Mouse (Mus musculus) ES-Bruce4 (cell line): ENCODE measurements around the gene Faxc. TPM values are rescaled to one million over a fixed set of nuclear protein-coding genes. Genes with fewer than 3 reads are reported as not detected.

Source experiments
- H3K27ac ChIP-seq: 2 replicates; pipeline ENCODE4 v1.5.1; 2012; ENCODE audit warnings: low read length, inconsistent platforms; ENCODE audit not compliant: insufficient read depth
- H3K27me3 ChIP-seq: 2 replicates; pipeline ENCODE4 v1.6.1; 2012; ENCODE audit warnings: mild to moderate bottlenecking, low read length, inconsistent platforms; ENCODE audit not compliant: control insufficient read depth, poor library complexity, insufficient read depth, severe bottlenecking
- H3K36me3 ChIP-seq: 2 replicates; pipeline ENCODE4 v1.6.1; 2012; ENCODE audit warnings: inconsistent platforms, mild to moderate bottlenecking, low read length, moderate library complexity; ENCODE audit not compliant: control insufficient read depth, poor library complexity, insufficient read depth, severe bottlenecking
- H3K4me1 ChIP-seq: one replicate; pipeline ENCODE4 v1.8.1; 2011; ENCODE audit warnings: low read length; ENCODE audit not compliant: control insufficient read depth, insufficient read depth
- H3K4me3 ChIP-seq: 2 replicates; pipeline ENCODE4 v1.5.1; 2011; ENCODE audit warnings: low read depth, mild to moderate bottlenecking, low read length
- H3K9ac ChIP-seq: 2 replicates; pipeline ENCODE4 v1.6.1; 2012; ENCODE audit warnings: low read depth, mild to moderate bottlenecking, inconsistent platforms; ENCODE audit not compliant: poor library complexity, severe bottlenecking
- H3K9me3 ChIP-seq: replicated peaks from 2 replicates; pipeline ENCODE4 v1.6.1; 2012; ENCODE audit warnings: mild to moderate bottlenecking, low read length, inconsistent platforms; ENCODE audit not compliant: control insufficient read depth, poor library complexity, insufficient read depth, severe bottlenecking
- CTCF ChIP-seq: IDR thresholded peaks from one replicate; pipeline ENCODE4 v1.8.1; 2011; ENCODE audit warnings: low read depth, low read length
- EP300 ChIP-seq: IDR thresholded peaks from 2 replicates; pipeline ENCODE4 v1.6.1; 2011; ENCODE audit warnings: low read depth, low read length; ENCODE audit not compliant: insufficient read depth
- POLR2A ChIP-seq: IDR thresholded peaks from one replicate; pipeline ENCODE4 v1.8.1; 2011; ENCODE audit warnings: low read length; ENCODE audit not compliant: insufficient read depth
- polyA plus RNA-seq: library from polyadenylated mRNA; stranded (reverse); fragments of >200 nt; gene quantifications from 2 replicates; pipeline ENCODE4 v1.2.4, GENCODE M21; 2011; ENCODE audit warnings: low read depth; ENCODE audit not compliant: missing spikeins, insufficient read depth, insufficient read length

Gene Faxc
- polyA plus RNA-seq, 1 experiment, result 7.7 TPM

DNA sequence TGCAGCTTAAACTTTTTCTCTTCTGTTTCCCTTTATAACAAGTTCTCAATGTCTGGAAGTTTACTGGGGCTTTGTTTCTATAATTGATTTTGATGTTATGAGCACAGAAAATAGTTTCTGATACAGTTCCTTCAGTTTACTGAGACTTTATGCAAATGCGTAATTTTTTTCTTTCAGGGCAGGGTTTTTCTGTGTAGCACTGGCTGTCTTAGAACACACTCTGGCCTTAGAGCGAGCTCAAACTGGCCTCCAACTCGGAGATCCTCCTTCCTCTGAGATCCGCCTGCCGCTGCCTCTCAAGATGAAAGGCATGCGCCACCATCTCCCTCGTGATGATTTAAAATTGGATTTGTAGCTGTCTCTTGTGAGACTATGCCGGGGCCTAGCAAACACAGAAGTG, 6.8 kb downstream of the Faxc start:
- H3K4me3 ChIP-seq, result no peak overlapping the region
- no peak overlapping the region for H3K9ac ChIP-seq
- no peak overlapping the region for H3K27ac ChIP-seq
- no peak for TF ChIP-seq EP300
- TF ChIP-seq CTCF, result no peak
- no peak for TF ChIP-seq POLR2A
- no peaks in the 10 kb centered on the region for H3K36me3 ChIP-seq
- no peaks in the 10 kb centered on the region for H3K27me3 ChIP-seq
- no peaks in the 10 kb centered on the region for H3K9me3 ChIP-seq
- no peaks in the 10 kb centered on the region for H3K4me1 ChIP-seq

DNA sequence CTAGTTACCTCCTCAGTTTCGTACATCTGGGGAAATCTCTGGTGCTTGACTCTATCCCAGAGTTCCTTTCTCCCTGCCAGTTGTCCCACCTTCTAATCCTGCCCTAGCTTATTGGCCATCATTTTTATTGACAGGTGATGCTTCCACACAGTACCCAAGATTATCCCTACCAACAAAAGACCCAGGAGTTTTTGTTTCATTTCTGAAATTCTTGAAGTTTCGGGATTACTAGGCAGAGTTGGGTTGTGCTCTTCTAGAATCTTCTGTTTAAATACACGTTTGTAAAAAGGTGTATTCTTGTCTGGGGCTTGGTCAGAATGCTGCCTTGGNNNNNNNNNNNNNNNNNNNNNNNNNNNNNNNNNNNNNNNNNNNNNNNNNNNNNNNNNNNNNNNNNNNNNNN, 13.5 kb downstream of the Faxc start:
- Histone ChIP-seq H3K9me3 (no peaks in the 10 kb centered on the region), H3K27me3 (no peaks in the 10 kb centered on the region; the same call in 1 of the 2 replicates), H3K27ac (no peak overlapping the region), H3K4me1 (no peaks in the 10 kb centered on the region), H3K4me3 (no peak overlapping the region), H3K36me3 (no peaks in the 10 kb centered on the region), H3K9ac (no peak overlapping the region)
- no peak for TF ChIP-seq EP300
- TF ChIP-seq POLR2A, result no peak
- no peak for TF ChIP-seq CTCF

DNA sequence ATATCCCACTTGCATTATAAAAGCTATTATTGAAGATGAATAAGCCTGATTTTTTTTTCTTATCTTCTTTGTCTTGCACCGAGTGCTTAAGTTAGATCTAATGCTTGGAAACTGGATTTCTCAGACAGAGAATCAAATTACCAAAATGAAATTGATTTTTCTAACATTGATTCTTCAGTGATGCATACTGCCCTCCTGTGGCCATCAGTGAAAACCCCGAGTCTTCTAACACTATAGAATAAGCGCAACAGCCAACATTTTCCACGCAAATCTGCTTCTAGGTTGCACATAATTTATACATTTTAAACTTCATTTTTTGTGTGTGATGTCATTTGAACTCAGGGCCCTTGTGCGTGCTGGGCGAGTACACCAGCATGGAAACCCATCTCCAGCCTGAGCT, 20.3 kb downstream of the Faxc start:
- Histone ChIP-seq H3K9me3 (no peaks in the 10 kb centered on the region), H3K4me3 (no peak overlapping the region), H3K36me3 (no peaks in the 10 kb centered on the region), H3K9ac (no peak overlapping the region), H3K4me1 (no peaks in the 10 kb centered on the region), H3K27me3 (no peaks in the 10 kb centered on the region; the same call in 1 of the 2 replicates), H3K27ac (no peak overlapping the region)
- TF ChIP-seq POLR2A (no peak), CTCF (no peak), EP300 (no peak)

DNA sequence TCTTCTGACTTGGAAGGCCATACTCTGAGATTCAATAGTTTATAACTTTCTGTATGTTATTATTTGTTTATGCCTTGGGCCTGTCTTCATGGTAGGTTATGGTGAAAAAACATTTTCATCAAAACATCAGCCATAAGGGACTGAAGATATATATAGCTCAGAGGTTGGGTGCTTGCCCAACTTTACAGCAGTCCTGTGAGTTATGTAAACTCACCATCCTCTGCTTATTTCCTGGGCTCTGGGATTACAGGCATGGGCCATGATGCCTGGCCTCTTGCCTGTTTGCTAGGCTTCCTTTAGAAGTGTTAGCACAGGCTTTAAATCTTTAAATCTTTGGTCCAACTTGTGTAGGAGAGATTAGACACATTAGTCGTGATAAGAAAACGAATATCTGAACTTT, 21.1 kb downstream of the Faxc start:
- no peak overlapping the region for H3K4me3 ChIP-seq
- H3K9ac ChIP-seq, result no peak overlapping the region
- no peaks in the 10 kb centered on the region for H3K9me3 ChIP-seq
- H3K36me3 ChIP-seq, result no peaks in the 10 kb centered on the region
- no peak overlapping the region for H3K27ac ChIP-seq
- no peaks in the 10 kb centered on the region; the same call in 1 of the 2 replicates for H3K27me3 ChIP-seq
- TF ChIP-seq EP300 (no peak), POLR2A (no peak), CTCF (no peak)
- H3K4me1 ChIP-seq, result no peaks in the 10 kb centered on the region

DNA sequence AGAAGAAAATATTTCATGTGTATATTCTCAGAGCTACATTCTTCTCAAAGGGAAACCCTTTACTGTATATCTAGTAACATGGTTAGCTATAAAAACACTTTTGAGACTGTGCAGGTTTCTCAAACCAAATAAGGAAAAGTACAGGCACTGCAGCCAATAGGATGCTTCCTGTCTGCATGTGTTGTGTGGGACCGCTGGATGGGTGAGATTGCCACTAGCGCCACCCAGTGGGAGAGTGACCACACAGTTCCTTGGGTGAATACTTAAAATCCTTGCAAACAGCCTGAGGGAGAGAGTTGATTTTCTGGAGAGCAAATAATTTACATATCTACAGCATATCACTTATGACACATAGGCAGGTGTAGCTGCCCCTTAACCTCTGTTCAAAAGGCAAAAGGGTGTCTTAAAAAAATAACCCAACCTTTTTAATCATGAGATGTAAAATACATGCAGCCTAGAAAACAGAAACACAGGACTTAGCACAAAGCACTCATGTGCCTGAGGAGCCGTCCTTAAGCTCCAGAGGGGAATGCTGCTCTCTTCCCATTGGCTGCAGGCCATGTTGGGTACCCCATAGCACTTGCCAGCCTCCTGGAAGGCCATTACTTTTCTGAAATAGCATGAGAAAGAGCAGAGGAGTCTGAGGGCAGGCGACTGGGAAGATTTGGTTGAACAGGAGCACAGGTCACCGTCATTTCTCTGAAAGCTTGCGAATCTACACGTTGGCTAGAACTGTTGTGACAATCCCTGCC, 26.6 kb downstream of the Faxc start:
- no peak overlapping the region for H3K27ac ChIP-seq
- H3K4me3 ChIP-seq, result no peak overlapping the region
- H3K27me3 ChIP-seq, result no peaks in the 10 kb centered on the region
- H3K36me3 ChIP-seq, result no peaks in the 10 kb centered on the region
- TF ChIP-seq CTCF (peak; percentile 90), POLR2A (no peak), EP300 (no peak)
- H3K9me3 ChIP-seq, result no peaks in the 10 kb centered on the region
- H3K9ac ChIP-seq, result no peak overlapping the region
- H3K4me1 ChIP-seq, result no peaks in the 10 kb centered on the region

DNA sequence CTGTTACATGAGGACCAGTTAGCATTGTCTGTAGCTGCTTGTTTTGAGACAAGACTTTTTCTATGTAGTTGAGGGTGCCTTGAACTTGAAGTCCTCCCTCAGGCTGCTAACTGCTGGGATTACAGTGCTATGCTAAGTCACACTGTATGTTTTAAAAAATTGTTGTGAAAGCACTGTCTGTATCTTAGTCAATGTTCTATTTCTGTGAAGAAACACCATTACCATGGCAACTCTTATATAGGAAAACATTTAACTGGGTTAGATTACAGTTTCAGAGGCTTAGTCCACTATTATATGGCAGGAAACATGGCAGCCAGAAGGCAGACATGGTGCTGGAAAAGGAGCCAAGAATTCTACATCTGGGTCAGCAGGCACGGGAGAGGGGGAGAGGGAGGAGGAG, 40.8 kb downstream of the Faxc start:
- no peaks in the 10 kb centered on the region for H3K9me3 ChIP-seq
- no peak overlapping the region for H3K9ac ChIP-seq
- no peak for TF ChIP-seq CTCF
- no peak for TF ChIP-seq POLR2A
- no peak for TF ChIP-seq EP300
- no peaks in the 10 kb centered on the region; the same call in 1 of the 2 replicates for H3K27me3 ChIP-seq
- no peaks in the 10 kb centered on the region for H3K4me1 ChIP-seq
- no peaks in the 10 kb centered on the region for H3K36me3 ChIP-seq
- no peak overlapping the region for H3K4me3 ChIP-seq
- no peak overlapping the region for H3K27ac ChIP-seq
